ENCODE assay signal across 8 mouse cellular contexts in genomic region chr6:98632278-98633063, GRCm38 (mm10).
DNase-seq lines count a peak whose midpoint lies in the region; TF ChIP-seq lines count a peak whose summit lies in the region.

No protein-coding gene starts in this region.

- H3K4me3 ChIP-seq in left cerebral cortex, adult 2 months = peak overlapping the region; percentile 15
- H3K4me3 ChIP-seq in olfactory bulb, adult 2 months (ENCODE audit: insufficient read depth, low read depth, low read length) = peak overlapping the region; percentile 10; the same call in 1 of the 2 replicates

- TF ChIP-seq CTCF in left cerebral cortex, adult 2 months (IDR thresholded peaks at IDR 0.05) = no peak
- no peak for TF ChIP-seq CTCF in olfactory bulb, adult 2 months (IDR thresholded peaks at IDR 0.05; ENCODE audit: insufficient read depth, low read depth, low read length)

- WGBS in olfactory bulb, adult 2 months = 35% methylated on average over 18 of the region's 18 CpGs

- H3K27ac ChIP-seq in left cerebral cortex, adult 2 months = peak overlapping the region; percentile 83
- no peak overlapping the region for H3K27ac ChIP-seq in olfactory bulb, adult 2 months (ENCODE audit: insufficient read depth, low read depth, low read length)

- DNase-seq in thymus, postnatal 25 days = peak; percentile 27
- no peak for DNase-seq in thymus, adult 18-20 months
- peak; percentile 47 to 60 for DNase-seq in frontal cortex, postnatal 14 days (ENCODE audit: low spot score in 2 of 2)
- peak; percentile 61 to 71 for DNase-seq in left cerebral cortex, adult 2 months (ENCODE audit: extremely low spot score in 1 of 2, low spot score in 2 of 2)
- no peak for DNase-seq in kidney, postnatal 14 days
- no peak for DNase-seq in cerebellum, postnatal 25 days
- no peak for DNase-seq in urinary bladder, postnatal 4 days (ENCODE audit: low spot score in 2 of 2)

- no peak for TF ChIP-seq POLR2A in olfactory bulb, adult 2 months (IDR thresholded peaks at IDR 0.05; ENCODE audit: insufficient read depth, low read depth, low read length)

- H3K4me1 ChIP-seq in olfactory bulb, adult 2 months (ENCODE audit: control insufficient read depth, insufficient read depth, low read length) = 0 out of 2 replicates have a peak, but pooled peaks cover 3% of the 10 kb centered on the region

- intact Hi-C loops in left cerebral cortex, adult 2 months (cut with DNase I) = loop anchor here (2.0 to 10.0 kb wide), 5 partner anchors 105 to 962 kb away; partner anchors contain the start of gene Foxp1

Comparison
In these comparisons a context has a peak if more than half of its experiments do, and no peak if none do; other contexts are left out.
1. DNase-seq: peak in thymus, postnatal 25 days (single experiment), frontal cortex, postnatal 14 days (2 of 2) and left cerebral cortex, adult 2 months (2 of 2); none in thymus, adult 18-20 months (0 of 2), kidney, postnatal 14 days (single experiment), cerebellum, postnatal 25 days (0 of 2) and urinary bladder, postnatal 4 days (0 of 2).